Mouse (Mus musculus) spleen, adult 2 months (tissue): ENCODE measurements around the gene Ctc1.

Experiments used
- CTCF ChIP-seq: fragments of 200-500 bp; IDR thresholded peaks from 2 replicates; pipeline ENCODE4 v1.5.1; 2011; ENCODE audit warnings: mild to moderate bottlenecking, inconsistent platforms; ENCODE audit not compliant: insufficient read depth, insufficient read length, insufficient replicate concordance; ENCODE audit errors: extremely low read depth
- POLR2A ChIP-seq: fragments of 200-500 bp; IDR thresholded peaks from 2 replicates; pipeline ENCODE4 v1.6.1; 2011; ENCODE audit warnings: low read depth, low read length, inconsistent platforms

GRCm38 (mm10) chr11:68970232-68970631 lies 45.5 kb upstream of the Ctc1 start:
- TF ChIP-seq CTCF (no peak), POLR2A (no peak)
